In genomic region chr17:84191946-84192345, GRCm38 (mm10) we compare ENCODE assay signal across 25 mouse cellular contexts. TPM values are rescaled to one million over a fixed set of nuclear protein-coding genes. Genes with fewer than 3 reads are reported as not detected.
DNase-seq lines count a peak whose midpoint lies in the region; ATAC-seq lines count a peak whose summit lies in the region.
"Had no signal": no experiment of that assay in that cellular context is flagged by ENCODE, and none has a peak within 500 bp of the region (broad histone marks: within the 10 kb centered on the region; RNA-seq: fewer than 3 reads in every experiment).

No protein-coding gene starts in this region.

- no peak for ATAC-seq in embryonic facial prominence, embryonic 15.5 days (ENCODE audit: insufficient number of reproducible peaks, low FRiP score, low TSS enrichment, low read depth)
- no peak for ATAC-seq in heart, embryonic 12.5 days (ENCODE audit: insufficient number of reproducible peaks, low FRiP score)
- ATAC-seq in heart, embryonic 16.5 days (replicated peaks; ENCODE audit: extremely low read depth, insufficient read depth, low FRiP score), result no peak
- ATAC-seq: CD4-positive, CD25-positive, alpha-beta regulatory T cell, adult 4 months; forebrain, embryonic 16.5 days; intestine, postnatal 0 days had no signal

- peaks cover 33% of the 10 kb centered on the region for H3K4me1 ChIP-seq in embryonic facial prominence, embryonic 15.5 days
- H3K4me1 ChIP-seq in embryonic facial prominence, embryonic 10.5 days, result peaks cover 47% of the 10 kb centered on the region
- H3K4me1 ChIP-seq in heart, embryonic 12.5 days (replicated peaks), result peaks cover 52% of the 10 kb centered on the region
- peaks cover 36% of the 10 kb centered on the region for H3K4me1 ChIP-seq in heart, embryonic 16.5 days (ENCODE audit: control insufficient read depth, insufficient read depth, low read length)

- H3K4me2 ChIP-seq in embryonic facial prominence, embryonic 15.5 days (replicated peaks), result no peak overlapping the region
- H3K4me2 ChIP-seq in heart, embryonic 12.5 days, result no peak overlapping the region
- H3K4me2 ChIP-seq in heart, embryonic 16.5 days (ENCODE audit: low read depth, low read length), result peak overlapping the region; percentile 2; the same call in 1 of the 2 replicates
- H3K4me2 ChIP-seq: embryonic facial prominence, embryonic 12.5 days; forebrain, embryonic 12.5 days; hindbrain, embryonic 14.5 days had no signal

- H3K9ac ChIP-seq in embryonic facial prominence, embryonic 15.5 days, result no peak overlapping the region
- H3K9ac ChIP-seq in heart, embryonic 12.5 days, result 0 out of 2 replicates have a peak overlapping the region, but pooled peaks have one; percentile 1
- peak overlapping the region; percentile 45 for H3K9ac ChIP-seq in heart, embryonic 16.5 days (ENCODE audit: low read length)
- H3K9ac ChIP-seq: embryonic facial prominence, embryonic 12.5 days; forebrain, embryonic 12.5 days; hindbrain, embryonic 14.5 days had no signal

- H3K27ac ChIP-seq in embryonic facial prominence, embryonic 15.5 days (replicated peaks), result 0 out of 2 replicates have a peak overlapping the region, but pooled peaks have one; percentile 48
- no peak overlapping the region for H3K27ac ChIP-seq in embryonic facial prominence, embryonic 10.5 days (replicated peaks)
- peak overlapping the region; percentile 65 for H3K27ac ChIP-seq in heart, embryonic 12.5 days (ENCODE audit: poor library complexity, severe bottlenecking)
- H3K27ac ChIP-seq in heart, embryonic 16.5 days (ENCODE audit: low read length), result peak overlapping the region; percentile 75
- H3K27ac ChIP-seq: embryonic facial prominence, embryonic 12.5 days; forebrain, embryonic 12.5 days; hindbrain, embryonic 10.5 days; hindbrain, embryonic 14.5 days had no signal

- H3K4me3 ChIP-seq in embryonic facial prominence, embryonic 15.5 days (replicated peaks), result no peak overlapping the region
- H3K4me3 ChIP-seq in embryonic facial prominence, embryonic 10.5 days, result no peak overlapping the region
- H3K4me3 ChIP-seq in heart, embryonic 12.5 days, result no peak overlapping the region
- H3K4me3 ChIP-seq in heart, embryonic 16.5 days (ENCODE audit: low read length), result no peak overlapping the region
- H3K4me3 ChIP-seq: embryonic facial prominence, embryonic 12.5 days; forebrain, embryonic 12.5 days; hindbrain, embryonic 10.5 days had no signal

- no peaks in the 10 kb centered on the region for H3K9me3 ChIP-seq in embryonic facial prominence, embryonic 15.5 days (replicated peaks)
- no peaks in the 10 kb centered on the region for H3K9me3 ChIP-seq in embryonic facial prominence, embryonic 10.5 days
- no peaks in the 10 kb centered on the region for H3K9me3 ChIP-seq in heart, embryonic 12.5 days (replicated peaks)
- H3K9me3 ChIP-seq in heart, embryonic 16.5 days (replicated peaks; ENCODE audit: control insufficient read depth, low read length), result no peaks in the 10 kb centered on the region
- H3K9me3 ChIP-seq: embryonic facial prominence, embryonic 12.5 days; forebrain, embryonic 12.5 days; G1E; hindbrain, embryonic 10.5 days had no signal

- no peaks in the 10 kb centered on the region for H3K27me3 ChIP-seq in embryonic facial prominence, embryonic 15.5 days
- no peaks in the 10 kb centered on the region for H3K27me3 ChIP-seq in embryonic facial prominence, embryonic 10.5 days (replicated peaks; ENCODE audit: low read depth, poor library complexity, severe bottlenecking)
- H3K27me3 ChIP-seq in heart, embryonic 12.5 days (replicated peaks), result no peaks in the 10 kb centered on the region
- H3K27me3 ChIP-seq in heart, embryonic 16.5 days (ENCODE audit: control insufficient read depth, insufficient read depth, low read length), result no peaks in the 10 kb centered on the region
- H3K27me3 ChIP-seq: embryonic facial prominence, embryonic 12.5 days; forebrain, embryonic 12.5 days had no signal

- no peak for DNase-seq in embryonic facial prominence, embryonic 10.5 days (ENCODE audit: low spot score)
- DNase-seq in heart, postnatal 4 days, result no peak
- no peak for DNase-seq in heart, postnatal 10 days
- peak; percentile 4 for DNase-seq in urinary bladder, postnatal 25 days (ENCODE audit: low spot score)
- no peak for DNase-seq in urinary bladder, adult 18-20 months (ENCODE audit: low spot score in 2 of 2)
- DNase-seq: adrenal gland, adult 8-10 months; adrenal gland, postnatal 36 days; B cell, adult 2 months; cerebellum, adult 11 months; cerebellum, adult 8-10 months; cerebellum, postnatal 14 days; embryo, embryonic 11 days; gastrocnemius, postnatal 10 days; kidney, adult 8-10 months had no signal

- peaks cover 19% of the 10 kb centered on the region for H3K36me3 ChIP-seq in embryonic facial prominence, embryonic 15.5 days
- H3K36me3 ChIP-seq in embryonic facial prominence, embryonic 10.5 days (replicated peaks), result peaks cover 26% of the 10 kb centered on the region
- peaks cover 5% of the 10 kb centered on the region for H3K36me3 ChIP-seq in heart, embryonic 12.5 days
- no peaks in the 10 kb centered on the region; the same call in 1 of the 2 replicates for H3K36me3 ChIP-seq in heart, embryonic 16.5 days (ENCODE audit: control insufficient read depth, insufficient read depth)

- intact Hi-C loops in heart, postnatal 10 days (cut with DNase I), result loop anchor here (2.0 kb wide), 3 partner anchors 163 to 289 kb away; no protein-coding TSS in a partner anchor

- WGBS in embryonic facial prominence, embryonic 15.5 days, result 73% methylated on average over 4 of the region's 4 CpGs
- WGBS in embryonic facial prominence, embryonic 10.5 days, result 85% methylated on average over 4 of the region's 4 CpGs
- WGBS in heart, embryonic 12.5 days, result 63% methylated on average over 4 of the region's 4 CpGs
- 64% methylated on average over 4 of the region's 4 CpGs for WGBS in heart, embryonic 16.5 days

RNA-seq across cellular contexts. Expression of gene Zfp36l2, which starts 4.2 kb away (rescaled TPM):
- 22.8 and 23.1 TPM in 2 replicates for polyA plus RNA-seq in embryonic facial prominence, embryonic 15.5 days (2015; fragmentation: Nextera tagmentation; extraction: Ambion mirVana)
- polyA plus RNA-seq in embryonic facial prominence, embryonic 10.5 days (2016; fragmentation: Nextera tagmentation; extraction: Ambion mirVana), result 10.8 and 12.0 TPM in 2 replicates
- 10.3 and 10.5 TPM in 2 replicates for polyA plus RNA-seq in heart, embryonic 12.5 days (2016; fragmentation: Nextera tagmentation; extraction: Ambion mirVana)
- total RNA-seq in heart, postnatal 4 days (2021), result 10 to 100 TPM; 37.0 to 41.0 TPM
- 5.9 and 7.7 TPM in 2 replicates for polyA plus RNA-seq in heart, embryonic 16.5 days (2015; fragmentation: Nextera tagmentation; extraction: Ambion mirVana)
- 10 to 100 TPM; 36.9 to 42.5 TPM for total RNA-seq in heart, postnatal 10 days (2021)
